Mouse (Mus musculus) lung, adult 18-20 months (tissue): ENCODE data around the gene Reps2.

Source experiments
- DNase-seq, 2 experiments: peaks; one replicate each; pipeline ENCODE4 v3.0.0; 2022; ENCODE audit warnings: mixed read lengths in 2 of 2

Reps2 gene

DNA sequence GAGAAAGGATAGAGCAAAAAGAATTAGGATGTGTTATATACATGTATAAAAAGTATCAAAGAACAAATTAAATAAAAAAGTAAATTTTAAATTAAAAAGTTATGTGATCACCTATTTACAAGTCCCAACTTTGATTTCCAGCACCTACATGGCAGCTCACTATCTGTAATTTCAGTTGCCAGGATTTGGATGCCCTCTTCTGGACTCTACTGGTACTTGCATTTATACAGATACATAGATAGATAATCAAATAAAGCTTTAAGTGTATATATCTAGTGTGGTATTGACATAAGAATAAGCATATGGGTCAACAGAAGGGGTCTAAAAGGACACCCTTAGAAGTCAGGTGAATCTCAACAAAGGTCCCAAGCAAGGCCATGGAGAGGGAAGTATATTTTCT, 155.7 kb downstream of the Reps2 start:
- DNase-seq = no peak

DNA sequence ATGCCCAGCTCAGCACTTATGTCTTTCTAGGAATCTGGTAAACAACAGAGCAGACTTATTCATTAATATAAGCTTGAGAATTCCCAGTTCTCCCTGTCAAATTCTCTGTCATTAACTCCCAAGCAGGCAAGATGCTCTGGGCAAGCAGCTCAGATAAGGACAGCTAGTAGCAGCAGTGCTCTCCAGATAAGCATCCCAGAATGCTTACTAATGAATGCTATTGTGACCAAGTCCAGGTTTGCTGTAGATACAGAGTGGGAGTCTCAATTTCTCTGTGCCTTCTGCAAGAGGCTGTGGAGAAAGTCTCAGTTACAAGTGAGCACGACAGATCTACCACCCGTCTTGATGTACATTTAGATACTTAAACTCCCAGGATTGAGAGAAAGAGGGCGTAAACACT, 173.2 kb downstream of the Reps2 start:
- no peak for DNase-seq

DNA sequence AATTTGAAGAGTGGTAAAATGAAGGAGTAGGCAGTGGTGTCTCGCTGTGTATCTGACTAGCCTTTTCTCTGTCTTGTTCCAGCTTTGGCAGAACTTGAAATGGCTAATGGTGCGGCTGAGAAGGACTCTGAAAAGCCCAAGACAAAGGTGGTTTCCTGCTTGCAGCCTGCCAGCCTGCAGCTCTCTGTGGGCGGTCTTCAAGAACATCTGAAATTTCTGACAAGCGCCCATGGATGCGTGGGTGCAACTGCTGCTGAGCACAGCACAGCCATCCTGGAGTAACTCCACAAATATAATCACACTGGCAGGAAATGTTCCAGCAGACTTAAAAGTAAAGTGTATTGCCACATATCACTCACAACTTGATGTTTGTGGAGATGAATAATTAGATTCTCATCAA, 181.3 kb downstream of the Reps2 start:
- DNase-seq = no peak

DNA sequence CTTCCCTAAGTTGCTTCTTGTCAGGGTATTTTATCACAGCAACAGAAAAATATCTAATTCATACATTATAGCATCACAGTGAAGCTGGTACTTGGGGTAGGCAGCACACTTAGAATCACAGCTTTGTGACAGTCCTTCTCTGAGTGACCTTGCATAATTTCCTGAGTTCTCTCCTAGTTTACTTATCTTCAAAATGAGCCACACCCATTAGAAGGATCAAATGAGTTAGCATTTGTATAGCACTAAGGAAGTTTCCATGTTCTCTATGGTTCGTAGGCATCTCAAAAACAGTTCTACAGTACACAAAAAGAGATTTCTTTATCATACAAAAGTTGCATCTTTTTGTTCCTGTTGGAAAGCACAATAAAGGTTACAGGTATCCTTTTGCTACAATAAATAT, 187.0 kb downstream of the Reps2 start:
- no peak for DNase-seq

DNA sequence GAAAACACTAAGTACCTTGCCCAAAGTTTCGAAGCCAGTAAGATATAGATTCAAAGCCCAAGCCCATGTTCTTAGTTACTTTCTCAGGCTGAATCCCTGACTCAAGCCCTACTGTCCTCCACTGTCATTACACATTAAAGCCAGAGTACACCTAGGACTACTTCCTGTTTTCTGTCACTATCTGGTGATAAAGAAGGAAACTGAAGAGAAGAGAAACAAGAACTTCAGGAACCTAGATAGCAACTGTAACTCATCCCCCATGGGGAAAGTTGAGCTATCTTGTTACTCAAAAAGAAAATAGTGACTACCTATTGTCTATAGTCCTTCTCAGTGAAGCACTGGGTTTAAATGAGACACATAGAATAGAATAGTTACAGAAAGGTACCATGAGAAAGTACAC, 188.1 kb downstream of the Reps2 start:
- DNase-seq = no peak

DNA sequence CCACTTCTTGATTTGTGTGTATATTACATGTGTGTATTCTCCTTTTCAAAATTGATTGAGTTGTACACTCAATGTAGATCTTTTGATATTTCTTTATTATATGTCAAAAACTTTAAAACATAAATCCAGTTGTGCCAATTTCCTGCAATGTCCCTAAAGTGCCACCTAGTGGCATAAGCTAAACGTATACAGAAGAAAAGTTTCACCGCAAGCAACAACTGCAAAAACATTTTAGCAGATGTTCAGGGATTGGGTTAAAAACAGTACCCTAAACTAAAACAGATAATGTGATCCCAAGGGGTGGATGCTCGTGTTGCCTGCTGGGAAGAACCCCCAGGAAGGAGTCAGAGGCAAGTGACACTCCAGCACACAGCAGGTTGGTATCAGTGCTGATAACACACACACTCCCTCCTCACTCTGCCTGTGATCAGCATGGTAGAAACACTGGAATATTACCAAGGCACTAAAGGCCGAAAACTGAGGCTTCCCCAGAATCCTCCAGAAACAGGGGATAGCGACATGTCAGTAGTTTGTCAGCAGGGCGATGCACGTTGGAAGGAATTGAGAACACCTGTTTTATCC, 189.5 kb downstream of the Reps2 start:
- no peak for DNase-seq

DNA sequence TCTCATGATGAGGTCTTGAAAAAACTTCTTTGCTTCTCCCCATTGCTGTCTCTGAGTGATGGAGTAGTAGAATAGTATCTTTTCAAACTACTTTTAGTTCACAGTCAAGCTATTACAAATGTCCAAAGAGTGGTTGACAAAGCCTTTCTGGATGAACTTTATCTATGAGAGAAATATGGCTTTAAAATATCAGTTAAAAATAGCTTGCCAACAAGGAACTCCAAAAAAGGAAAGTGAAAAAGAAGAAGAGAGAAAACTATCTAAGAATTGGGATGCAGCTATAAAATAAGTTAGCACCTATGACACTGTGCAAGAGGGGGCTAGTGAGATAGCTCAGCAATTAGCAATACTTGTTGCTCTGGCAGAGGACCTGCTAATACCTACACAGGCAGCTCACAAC, 190.8 kb downstream of the Reps2 start:
- no peak for DNase-seq

DNA sequence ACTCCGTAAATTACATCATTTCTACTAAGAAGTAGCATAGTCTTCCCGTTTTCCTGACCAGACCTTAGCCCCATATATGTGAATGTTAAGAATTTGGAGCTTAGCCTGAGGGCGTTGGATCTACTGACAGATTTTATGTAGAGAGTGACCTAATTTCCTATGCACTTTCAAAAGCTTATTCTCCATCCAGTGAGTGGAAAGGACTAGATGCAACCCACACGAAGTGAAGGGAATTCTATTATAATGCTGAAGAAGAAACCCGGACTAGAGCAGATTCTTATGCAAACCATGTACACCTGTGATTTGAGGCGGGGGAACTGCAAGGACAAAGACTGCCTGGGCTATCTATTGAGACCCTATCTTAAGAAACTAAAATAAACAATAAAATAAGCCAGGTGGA, 195.5 kb downstream of the Reps2 start:
- DNase-seq = no peak

DNA sequence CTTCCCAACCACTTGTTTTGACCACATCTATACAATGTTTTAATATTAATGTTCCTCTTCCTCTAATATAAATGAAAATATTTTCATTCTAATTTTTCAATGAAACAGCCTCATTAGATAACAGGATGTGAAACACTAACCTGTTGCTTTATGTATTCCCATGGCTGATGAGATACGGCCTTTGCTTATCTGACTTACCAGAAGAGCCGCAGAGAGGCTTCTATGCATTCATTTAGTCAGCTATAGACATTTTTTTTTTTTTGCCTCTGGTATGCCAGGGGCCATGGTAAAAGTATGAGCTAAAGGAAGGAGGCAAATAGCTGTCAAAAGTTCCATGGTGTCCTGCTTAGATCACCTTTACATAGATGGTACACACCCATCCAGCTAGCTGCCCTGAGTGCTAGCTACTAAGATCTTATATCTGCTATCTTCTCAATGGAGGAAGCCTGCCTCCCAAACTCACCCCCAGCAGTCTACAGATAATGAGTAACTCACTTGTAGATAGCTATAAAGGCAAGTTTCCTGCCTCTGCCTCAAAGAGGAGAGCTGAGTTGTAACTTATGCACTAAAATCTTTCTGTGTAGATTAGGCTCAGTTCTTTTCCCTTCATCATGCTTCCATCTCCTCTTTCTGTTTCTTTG, 196.7 kb downstream of the Reps2 start:
- DNase-seq = no peak

DNA sequence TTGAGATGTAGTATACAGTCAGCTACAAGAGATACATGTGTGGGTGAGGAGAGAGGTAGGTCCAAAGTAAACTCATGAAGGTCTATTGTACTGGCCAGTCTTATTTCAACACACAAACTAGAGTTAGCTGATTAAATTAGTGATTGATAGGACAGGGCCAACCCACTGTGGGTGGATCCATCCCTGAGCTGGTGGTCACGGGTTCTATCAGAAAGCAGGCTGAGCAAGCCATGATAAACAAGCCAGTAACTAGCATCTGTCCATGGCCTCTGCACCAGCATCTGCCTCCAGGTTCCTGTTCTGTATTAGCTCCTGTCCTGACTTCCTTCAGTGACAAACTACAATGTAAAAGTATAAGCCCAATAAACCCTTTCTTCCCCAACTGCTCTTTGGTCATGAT, 200.1 kb downstream of the Reps2 start:
- no peak for DNase-seq

DNA sequence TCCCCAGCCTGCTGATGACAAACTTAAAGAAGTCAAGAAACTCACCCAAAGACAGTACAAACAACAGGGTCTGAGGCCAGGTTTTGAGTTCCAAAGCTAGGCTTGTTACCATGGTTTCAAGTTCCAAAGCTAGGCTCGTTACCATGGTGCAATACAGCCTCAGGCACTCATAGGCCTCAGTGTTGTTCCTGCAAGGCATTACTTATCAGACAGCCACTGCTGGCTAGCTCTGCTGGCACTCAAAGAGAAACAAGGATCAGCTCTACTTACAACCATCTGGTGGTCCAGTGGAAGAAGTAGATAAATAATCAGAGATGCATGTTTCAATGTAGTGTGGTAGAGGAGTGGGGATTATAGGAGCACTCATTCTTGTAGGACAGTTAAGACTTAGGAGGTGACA, 200.5 kb downstream of the Reps2 start:
- peak in 1 of 2 experiments; percentile 1 for DNase-seq

DNA sequence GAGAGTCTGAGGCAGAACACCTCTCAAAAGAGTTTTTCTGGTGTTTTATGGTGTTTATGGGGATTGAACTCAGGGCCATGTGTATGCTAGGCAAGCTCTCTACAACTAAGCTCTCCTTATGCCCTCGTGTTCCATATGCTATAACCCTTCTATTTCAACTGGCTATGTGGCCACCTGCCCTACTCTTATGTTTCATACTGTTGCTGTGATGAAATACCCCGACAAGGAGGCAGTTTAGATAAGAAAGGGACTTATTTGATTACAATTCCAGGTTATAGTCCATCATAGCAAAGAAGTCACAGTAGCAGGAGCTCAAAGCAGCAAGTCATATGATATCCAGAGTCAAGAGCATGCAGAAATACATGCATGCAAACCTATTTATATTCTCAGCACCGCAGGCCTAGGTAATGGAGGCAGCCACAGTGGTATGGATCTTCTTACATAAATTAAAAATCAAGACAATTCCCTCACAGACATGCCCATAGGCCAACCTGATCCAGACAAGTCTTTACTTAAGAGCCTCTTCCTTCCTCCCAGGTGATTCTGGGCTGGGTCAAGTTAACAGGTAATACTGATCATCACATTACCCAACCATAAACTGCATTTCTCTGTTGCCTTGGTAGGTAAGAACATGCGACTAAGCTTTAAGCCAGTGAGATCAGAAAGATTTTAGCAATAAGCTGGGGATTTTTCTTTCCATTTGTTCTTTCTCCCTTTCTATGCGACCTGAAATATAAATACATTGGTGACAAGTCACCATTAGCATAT, 210.5 kb downstream of the Reps2 start:
- no peak for DNase-seq

DNA sequence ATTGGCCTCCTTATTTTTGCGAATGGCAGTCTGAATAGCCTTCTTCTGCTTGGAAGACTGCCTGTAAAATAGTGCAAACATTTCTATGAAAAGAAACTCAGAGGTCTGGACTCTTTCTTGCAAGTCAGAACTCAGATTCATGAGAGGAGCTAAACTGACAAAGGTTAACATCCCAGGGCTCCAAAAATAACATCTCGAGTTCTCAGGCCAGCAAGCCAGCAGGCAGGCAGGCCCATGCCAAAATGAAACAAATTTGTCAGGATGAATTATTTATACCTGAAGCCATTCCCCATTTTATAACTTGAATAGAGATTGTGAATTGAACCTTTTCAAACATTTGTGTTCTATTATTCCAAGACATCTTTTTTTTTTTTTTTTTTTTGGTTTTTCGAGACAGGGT, 215.8 kb downstream of the Reps2 start:
- DNase-seq = no peak

DNA sequence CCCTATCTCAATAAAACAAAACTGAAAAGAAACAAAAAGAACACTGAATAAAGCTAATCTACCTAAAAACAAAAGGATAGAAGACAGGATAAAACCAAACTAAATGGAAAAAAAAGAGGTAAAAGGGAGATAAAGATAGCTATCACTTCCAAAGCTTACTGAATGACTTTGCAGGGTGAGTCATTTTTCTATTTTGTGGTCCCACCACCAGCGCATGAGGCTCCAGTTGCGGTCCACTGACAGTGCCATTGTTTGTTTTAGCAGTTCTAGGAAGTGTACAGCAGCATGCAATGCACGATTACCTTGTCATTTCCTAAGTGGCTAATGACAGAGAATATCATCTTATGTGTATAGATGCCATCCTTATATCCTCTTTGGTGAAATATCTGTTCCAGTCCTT, 224.0 kb downstream of the Reps2 start:
- DNase-seq = no peak

DNA sequence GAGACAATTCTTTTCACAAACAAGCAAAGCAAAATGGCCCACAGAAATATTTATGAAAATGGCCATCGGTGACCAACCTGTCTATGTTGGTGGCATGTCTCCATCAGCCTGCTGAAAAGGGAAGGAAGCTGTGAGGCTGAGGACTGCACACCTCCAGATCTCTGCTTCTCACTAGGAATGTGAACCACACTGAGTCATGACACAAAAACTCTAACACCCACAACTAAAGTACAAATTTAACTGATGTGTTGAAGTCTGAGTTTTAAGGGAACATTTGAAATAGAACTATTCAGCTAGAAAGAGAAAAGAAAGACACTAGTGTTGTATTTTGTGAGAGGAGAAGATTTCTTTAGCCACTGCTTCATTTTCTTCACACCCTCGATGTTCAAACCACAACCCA, 230.3 kb downstream of the Reps2 start:
- DNase-seq = no peak

DNA sequence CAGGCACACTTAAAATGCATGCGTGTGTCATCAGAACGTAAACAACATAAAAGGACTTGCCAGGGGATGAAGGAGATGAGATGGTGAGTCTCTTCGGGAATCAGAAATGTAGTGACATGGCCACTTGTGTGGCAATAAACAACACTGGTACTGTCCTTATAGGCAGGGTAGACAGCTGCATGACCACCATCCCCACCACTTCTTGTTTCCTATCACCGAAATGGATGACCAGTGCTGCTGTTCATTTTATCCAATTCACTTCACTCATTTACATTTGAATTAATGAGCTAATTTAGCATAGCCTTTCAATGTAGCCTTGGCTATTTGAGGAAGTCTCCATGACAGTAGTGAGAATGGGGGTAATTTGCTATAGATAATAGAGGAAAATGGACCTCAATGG, 236.2 kb downstream of the Reps2 start:
- DNase-seq = no peak

DNA sequence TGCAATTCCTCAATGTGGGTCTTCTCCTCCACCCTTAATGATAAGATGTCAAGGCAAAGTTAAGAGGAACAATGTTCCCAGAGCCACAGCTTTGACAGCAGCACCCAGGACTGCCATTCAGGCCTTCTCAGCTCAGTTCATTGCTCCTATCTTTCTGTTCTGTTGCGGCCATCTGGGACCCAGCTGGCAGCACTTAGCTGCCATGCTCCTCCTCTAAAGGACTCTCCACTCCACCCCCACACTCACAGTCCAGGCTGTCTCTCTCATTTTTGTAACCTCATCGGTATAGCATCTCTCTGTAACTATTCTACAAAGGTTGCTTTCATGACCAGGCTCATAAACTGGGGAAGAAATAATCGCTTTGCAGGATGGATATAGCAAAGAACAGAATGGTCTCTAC, 241.0 kb downstream of the Reps2 start:
- peak in 1 of 2 experiments; percentile 1 for DNase-seq

DNA sequence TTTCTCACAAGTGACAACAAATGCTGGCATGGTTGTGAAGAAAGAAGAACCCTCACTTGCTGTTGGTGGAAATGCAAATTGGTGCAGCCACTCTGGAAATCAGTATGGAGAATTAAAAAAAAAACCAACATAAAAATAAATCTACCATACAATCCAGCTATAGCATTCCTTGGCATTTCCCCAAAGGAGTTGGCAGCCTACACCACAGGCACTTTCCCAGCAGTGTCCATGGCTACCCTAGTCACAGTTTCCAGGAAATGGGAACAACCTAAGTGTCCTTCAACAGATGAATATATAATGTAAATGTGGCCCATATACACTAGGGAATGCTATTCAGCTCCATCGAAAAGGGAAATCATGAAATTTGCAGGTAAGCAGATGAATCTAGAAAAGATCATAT, 262.7 kb downstream of the Reps2 start:
- no peak for DNase-seq

DNA sequence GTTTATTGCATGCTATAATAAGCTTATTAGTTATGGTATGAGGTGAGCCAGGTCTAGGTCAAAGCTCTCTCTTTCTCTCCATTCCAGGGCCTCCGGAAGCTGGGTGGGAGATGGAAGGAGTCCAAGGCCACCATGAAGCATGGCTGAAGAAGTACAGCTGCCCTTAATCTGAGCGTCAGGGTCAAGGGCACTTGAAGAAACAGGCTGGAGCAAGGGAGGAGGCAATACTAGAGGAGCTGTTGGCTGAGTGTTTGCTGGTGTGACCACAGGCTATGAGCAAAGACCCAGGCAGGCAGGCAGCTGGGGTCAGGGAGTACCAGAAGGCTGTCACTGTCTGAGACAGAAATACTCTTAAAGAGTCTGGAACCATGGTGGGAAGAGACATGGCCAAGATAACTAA, 280.2 kb downstream of the Reps2 start:
- peak; percentile 7 to 29 for DNase-seq
